Mouse (Mus musculus): Measurements from ENCODE around the gene Sh2d1b1.

The Sh2d1b1 gene

GRCm38 (mm10) chr1:170323001-170323400, 45.9 kb downstream of the Sh2d1b1 start:
- DNase-seq (ENCODE audit: extremely low spot score, low read depth, low spot score), result no peak

- no peak for DNase-seq (ENCODE audit: extremely low spot score, low read depth, low spot score)
Observed at GRCm38 (mm10) chr1:170324312-170324711, 47.2 kb downstream of the Sh2d1b1 start.

DNA sequence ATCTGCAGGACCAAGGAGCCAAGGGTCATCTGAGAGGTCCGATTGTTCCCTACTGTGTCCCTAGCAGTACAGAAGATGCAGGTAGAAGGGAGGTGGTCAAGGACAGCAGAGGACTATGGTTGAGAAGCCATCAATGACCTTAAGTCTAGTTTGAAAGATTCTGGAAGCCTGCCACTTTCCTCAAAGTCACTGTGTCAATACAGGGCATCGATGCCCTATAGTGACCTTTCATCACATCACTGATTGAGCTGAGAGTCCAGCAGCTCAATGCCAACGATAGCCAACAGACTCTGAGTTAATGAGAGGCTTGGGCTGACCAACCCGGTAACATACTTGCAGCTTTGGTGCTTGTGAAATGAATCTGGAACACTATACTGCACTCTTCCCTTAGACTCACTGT, 48.2 kb downstream of the Sh2d1b1 start:
- no peak for DNase-seq (ENCODE audit: extremely low spot score, low read depth, low spot score)

DNA sequence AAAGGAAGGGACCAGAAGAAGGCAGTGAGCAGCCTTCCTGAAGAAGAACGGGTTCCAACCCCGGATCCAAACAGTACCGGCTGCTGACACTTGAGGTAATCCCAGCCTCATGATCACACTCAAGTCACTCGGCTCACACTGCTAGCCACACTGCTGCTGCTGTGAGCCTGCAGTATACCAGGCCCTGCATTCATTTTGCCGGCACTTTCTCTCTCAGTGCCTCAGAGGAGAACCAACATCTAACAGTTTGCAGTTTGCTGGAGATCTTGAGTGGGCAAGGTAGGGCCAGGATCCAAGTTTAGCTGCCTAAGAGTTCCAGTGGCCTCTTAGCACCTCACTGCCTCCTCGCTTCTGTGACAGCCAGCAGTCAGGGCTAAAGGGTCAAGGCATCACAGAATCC, 54.8 kb downstream of the Sh2d1b1 start:
- no peak for DNase-seq (ENCODE audit: extremely low spot score, low read depth, low spot score)

DNA sequence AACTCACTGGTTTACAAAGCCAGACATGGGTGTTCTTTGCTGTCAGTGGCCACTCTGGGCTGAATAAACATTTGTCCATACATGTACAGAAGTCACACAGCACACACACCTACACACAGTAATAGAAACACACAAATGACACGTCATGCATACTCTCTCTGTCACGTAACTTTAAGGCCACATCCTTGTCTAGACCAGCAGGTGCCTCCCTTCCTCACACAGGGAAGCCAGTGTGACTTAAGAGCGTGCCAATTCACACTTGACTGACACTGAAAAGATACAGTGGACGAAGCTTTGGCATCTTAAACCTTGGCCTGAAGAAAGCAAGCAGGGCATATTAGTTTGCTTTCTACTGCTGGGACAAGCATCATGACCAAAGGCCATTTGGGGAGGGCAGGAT, 55.7 kb downstream of the Sh2d1b1 start:
- no peak for DNase-seq (ENCODE audit: extremely low spot score, low read depth, low spot score)

Measured in hindlimb bud, embryonic 11.5 days (tissue).